Mouse (Mus musculus) thymus, postnatal 14 days (tissue): ENCODE measurements at regions not wholly inside any gene's neighbourhood (a gene's known extent, or its start where the extent isn't known, plus 50 kb on each side); places are given as distances from the start of the nearest gene placed in this dataset.
A peak's percentile ranks its signal among the peaks of the same experiment; 100 is the strongest.

Experiments
- DNase-seq: peaks from one replicate; pipeline ENCODE4 v3.0.0; 2021

DNA sequence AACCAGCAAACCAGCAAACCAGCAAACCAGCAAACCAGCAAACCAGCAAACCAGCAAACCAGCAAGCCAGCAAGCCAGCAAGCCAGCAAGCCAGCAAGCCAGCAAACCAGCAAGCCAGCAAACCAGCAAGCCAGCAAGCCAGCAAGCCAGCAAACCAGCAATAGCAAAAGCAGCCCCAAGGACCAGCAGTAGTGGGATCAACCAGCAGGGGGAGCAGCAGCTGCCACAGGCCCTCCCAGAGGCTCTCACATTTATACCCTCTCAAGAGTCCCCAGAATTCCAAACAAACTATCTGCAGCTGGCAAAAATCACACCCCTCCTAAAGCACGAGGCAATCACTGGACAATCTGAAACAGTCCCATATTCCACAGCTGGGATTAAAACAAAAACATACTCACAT, 341.6 kb upstream of the Hs6st1 start:
- DNase-seq = peak; percentile 85

DNA sequence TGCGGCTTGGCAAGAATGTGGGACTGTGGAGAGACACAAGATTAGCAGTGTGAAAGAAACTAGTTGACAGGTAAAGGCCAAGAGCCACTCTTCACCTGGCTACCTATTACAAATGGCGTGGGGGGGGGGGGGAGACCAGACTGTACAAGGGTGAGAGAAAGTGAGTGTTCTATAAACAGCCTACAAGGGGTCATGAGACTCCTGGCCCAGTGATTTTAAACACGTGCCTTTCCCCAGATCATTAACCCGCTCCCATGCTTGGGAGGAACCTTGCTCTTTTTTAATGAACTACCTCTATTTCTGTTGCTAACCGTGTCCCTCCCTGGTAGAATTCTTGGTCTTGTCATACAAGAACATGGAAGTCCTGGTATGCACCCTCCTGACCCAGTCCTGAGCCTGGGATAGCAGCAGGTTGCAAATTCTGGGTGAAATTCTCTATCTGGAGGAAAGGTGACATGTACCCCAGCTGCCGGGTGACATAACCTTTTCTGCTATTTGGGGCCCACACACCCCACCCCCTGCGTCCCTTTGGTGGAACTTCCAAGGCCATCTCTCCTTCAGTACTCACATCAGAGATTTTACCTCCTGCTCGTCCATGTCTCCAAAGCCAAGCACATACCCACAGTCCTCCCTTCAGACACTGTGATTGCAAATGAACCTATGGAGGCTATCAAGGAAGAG, 340.8 kb upstream of the Hs6st1 start:
- DNase-seq = no peak

DNA sequence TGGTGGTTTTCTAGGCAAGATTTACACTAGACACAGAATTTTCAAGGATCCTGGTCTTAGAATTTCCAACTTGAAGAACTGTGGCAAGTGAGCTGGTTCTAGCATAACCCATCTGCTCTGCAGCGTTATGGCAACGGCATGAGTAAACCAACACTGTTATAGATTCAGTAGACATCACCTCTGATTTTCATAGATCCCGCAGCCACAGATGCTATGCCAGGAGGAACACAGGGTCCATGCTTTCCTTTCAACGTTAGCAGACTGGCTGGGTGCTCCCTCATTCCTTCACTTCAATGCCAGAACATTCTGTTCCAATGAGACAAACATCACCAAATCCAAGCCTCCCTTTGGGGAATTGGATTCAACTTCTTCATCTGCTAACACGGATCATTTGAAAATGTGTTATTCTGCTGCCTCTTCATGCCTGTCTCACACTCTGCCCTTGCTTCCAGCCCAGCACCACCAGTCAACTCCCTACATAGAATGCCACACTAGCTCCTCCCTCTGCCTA, 338.4 kb upstream of the Hs6st1 start:
- DNase-seq = no peak

DNA sequence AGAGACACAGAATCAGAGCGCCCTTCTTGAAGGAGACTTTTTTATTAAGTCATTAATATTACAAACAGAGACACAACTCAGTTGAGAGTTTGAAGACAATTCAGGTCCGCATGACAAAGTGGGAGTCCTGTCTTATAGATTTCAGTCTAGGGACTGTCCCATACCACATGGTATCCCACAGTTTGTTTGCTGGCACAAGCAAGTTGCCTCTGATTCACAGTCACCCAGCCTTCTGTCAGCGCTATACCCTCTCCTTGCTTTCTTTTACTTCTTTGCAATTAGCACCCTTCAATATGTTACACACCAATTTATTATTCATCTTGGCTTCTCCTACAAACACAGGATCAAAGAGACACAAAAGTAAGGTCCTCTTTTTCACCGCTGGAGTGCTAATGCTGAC, 337.9 kb upstream of the Hs6st1 start:
- no peak for DNase-seq

DNA sequence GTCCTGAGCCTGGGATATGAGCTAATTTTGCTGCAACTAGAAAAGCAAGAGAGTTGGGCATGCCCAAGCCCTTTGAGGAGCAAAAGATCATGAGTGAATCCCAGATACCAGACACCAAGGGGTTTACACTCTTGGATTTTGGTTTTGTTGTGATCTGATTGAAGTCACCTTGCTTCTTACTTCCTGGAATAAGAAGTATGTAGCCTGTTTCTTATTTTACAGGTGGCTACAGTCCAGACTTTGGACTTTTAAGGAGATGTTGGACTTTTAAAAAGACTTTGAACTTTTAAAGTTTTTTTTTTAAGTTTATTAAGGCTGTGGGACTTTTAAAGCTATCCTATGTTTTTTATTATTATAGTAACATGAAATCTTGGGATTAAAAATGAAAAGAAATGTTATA, 332.0 kb upstream of the Hs6st1 start:
- DNase-seq = no peak

DNA sequence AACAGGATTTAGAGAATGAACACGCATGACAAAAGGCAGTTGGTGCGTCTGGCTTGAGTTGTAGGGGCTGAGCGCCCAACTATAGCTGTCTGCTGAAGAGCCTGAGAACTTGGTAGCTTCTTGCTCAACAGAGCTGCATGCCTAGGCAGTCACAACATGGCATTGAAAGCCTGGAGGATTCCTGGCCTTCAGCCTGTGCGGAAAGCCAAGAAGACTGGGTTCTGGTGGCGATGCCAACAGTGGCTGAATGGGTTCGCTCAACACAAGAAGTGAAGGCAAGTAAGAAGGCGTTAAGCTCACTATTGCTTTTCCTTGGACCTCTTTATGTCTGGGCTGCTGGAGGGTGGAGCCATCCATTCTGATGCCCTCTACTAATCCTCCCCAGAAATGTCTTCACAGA, 318.6 kb upstream of the Hs6st1 start:
- no peak for DNase-seq

DNA sequence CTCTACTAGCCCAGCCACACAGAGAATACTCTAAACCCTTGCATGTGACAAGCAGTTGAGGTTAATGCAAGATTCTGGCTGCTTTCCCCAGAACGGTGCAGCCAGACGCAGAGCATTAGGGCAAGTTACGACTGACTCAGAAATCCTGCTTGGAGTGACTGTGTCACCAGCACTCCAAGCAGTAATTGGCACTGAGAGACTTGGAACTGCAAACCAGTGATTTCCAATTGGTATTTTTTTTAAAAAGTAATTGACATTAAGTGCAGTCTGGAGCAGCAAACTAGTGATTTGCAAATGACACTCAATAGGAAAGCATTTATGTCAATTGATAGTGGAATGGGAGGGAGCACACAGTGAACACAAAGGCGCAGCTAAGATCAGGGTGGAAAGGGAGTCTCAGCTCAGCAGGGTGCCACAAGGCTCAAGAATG, 318.1 kb upstream of the Hs6st1 start:
- DNase-seq = no peak

DNA sequence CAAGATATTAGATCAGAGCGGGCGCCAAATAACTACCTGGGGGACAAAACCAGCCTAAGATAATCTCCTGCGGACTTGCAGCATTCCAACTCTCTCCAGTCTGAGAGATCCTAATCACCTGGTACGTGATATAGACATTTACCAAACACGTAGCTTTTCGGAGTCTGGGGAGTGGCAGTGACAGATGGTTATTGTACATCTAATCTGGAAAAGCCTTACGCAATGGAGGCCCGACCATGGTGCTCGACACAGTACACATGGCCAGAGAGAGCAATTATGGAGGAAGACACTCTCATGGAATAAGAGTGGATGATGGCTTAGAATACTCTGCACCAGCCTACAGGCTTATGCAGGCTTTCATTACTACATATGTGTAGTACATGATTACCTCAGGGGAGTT, 315.6 kb upstream of the Hs6st1 start:
- no peak for DNase-seq

DNA sequence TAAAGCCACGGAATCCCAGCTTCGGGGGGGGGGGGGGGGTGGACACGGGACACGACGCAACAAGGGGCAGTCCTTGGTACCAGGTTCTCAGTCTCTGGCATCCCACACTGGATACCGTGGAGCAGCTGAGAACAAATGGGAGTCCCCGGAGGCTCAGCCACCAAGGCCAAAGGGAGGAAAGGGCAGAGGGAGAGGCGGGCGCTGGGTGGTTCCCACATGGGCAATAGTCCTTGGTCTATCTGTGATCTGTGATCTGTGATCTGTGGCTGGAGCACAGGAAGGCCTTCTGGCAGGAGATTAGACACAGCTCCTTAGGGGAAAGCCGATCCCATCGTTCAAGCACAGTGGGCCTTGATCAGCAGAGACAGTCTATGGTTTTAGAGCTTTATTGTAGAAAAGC, 314.0 kb upstream of the Hs6st1 start:
- no peak for DNase-seq

DNA sequence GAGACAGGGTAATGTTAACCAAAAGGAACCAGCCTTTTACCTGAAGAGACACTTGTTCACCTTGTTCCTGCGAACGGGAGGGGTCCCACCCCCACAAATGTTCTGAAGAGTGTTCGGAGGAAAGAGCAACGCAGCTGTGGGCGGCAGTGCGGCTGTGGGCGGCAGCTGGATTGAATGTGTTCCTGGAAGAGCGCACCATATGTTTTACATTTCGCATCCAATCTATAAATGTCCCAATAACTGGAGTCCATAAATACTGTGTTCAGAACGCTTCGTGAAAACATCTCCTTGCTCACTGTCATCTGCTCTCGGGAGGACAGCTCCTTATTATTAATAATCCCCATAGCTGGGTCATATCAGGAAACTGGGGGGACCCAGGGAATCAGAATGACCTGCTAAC, 309.2 kb upstream of the Hs6st1 start:
- DNase-seq = no peak

DNA sequence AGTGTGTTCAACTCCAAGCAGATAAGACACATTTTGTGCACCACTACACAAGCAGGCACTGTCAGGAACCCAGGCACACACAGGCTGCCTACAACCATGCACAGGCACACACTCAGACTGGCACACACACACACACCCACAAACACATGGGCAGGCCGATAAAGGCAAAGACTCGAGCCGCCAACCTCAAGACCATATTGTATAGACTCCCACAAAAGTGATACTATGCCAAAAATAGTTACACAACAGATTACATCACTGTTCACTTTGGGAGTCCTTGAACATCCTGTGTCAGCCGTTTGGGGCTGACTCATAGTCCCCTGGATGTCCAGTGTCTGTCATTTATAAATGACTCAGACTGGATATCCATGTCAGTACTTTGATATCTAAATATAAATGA, 308.6 kb upstream of the Hs6st1 start:
- DNase-seq = no peak

DNA sequence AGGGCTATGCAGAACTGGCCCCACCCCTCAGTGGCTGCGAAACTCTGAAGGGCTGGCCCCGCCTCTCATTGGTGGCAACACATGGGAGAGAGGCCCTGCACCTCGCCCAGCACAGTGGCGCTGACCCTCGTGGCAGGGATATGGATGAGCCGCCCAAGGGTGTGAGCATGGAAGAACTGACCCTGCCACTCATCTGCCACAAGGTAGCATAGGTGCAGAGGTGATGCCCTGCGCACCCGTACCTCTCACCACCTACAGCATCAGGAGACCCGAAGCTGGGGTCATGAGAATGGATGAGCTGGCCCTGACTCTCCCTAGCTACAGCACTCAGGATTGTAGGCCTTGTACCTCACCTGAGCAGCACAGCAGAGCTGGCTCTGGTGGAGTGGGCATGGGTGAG, 305.1 kb upstream of the Hs6st1 start:
- no peak for DNase-seq

DNA sequence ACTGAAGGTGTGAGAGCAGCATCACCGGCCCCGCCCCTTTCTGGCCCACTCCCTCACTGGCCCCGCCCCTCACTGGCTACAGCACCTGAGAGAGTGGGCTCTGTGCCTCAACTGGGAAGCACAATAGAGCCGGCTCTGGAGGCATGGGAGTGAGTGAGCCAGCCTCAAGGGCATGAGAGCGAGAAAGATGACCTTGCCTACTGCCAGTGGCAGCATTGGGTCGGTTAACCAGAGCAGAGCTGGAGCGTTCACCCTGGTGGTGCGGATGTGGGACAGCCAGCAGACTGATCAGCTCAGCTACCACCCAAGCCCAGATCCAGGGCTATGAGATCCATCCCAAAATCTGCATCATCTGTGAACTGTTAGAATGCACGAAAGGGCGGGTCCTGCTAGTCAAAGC, 304.7 kb upstream of the Hs6st1 start:
- DNase-seq = no peak

DNA sequence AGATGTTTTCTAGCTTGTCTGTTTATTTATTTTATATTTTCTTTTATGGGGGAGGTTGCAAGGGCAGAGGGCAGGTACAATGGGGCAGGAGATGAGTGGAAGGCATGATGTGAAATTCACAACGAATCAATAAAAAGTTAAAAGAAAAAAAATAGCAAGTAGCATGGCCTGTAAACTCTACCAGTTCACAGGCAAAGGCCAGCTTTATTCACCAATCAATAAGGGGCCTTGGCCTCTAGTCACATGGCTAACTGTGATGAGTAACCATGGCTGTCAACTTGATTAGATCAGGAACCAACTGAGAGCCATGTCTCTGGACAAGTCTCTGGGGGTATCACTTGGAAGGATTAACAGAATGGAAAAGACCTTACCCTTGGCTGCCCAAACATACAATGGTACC, 304.1 kb upstream of the Hs6st1 start:
- DNase-seq = no peak

DNA sequence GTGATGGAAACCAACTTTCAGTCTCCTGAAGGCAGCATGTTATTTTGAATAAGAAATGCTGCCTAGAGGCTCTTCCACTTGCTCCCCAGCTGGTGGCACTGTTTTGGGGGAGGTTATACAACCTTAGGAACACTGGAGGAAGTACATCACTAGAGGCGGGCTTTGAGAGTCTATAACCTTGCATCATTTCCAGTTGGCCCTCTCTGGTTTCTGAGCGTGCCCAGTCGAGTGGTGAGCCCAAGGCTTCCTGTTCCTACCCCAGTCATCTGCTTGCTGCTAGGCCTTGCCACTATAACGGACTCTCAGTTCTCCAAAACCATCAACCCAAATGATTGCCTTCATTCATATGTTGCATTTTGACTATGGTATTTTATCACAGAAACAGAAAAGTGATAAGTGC, 302.5 kb upstream of the Hs6st1 start:
- no peak for DNase-seq

DNA sequence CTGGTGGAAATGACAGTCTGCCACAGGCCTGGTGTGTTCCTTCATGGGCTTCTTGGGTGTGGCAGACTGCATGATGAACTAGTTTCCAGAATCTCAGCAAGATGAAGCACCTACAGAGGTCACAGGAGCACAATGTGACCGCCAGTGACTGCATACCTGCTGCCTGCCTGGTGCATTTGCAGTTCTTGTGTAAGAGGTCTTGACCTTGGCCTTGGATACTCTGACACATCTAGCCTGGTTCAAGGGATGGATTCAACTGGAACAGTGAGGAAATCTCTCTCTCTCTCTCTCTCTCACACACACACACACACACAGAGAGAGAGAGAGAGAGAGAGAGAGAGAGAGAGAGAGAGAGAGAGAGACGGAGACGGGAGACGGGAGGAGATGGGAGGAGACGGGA, 301.9 kb upstream of the Hs6st1 start:
- no peak for DNase-seq

DNA sequence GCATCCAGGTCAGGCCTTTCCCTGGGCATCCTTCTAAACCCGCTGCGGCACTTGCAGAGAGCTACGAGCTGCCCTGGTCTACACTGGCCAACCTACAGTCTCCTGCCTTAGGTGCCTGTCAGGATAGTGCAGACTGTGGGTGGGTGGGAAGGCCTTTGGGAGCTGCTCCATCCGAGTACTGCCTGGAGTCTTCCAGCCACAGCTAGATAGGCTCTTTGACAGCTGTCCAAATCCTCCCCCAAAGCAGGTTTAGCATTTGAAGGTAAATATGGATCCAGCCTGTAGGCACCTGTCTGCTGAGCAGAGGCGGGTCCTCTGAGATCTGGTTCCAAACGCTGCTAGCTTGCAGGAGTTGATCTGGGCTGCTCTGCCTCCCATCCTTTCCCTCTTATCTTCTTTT, 295.6 kb upstream of the Hs6st1 start:
- no peak for DNase-seq

DNA sequence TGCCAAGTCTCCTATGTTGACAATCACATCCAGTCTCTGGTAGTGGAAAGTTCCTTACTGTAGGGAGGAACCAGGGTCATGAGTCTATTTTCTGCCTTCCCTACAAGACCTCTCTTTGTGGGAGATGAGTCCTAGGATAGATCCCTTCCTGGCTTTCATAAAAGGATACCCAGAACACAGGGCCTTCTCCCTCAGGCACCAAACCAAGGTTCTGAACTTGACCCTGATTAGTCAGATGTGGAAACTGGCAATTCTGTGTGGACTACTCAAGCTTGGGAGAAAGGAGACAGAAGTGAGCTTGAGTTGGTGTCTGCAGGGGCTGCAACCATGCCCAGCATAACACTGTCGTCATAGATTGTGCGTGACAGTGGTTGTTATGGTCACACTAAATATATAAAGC, 293.6 kb upstream of the Hs6st1 start:
- no peak for DNase-seq

DNA sequence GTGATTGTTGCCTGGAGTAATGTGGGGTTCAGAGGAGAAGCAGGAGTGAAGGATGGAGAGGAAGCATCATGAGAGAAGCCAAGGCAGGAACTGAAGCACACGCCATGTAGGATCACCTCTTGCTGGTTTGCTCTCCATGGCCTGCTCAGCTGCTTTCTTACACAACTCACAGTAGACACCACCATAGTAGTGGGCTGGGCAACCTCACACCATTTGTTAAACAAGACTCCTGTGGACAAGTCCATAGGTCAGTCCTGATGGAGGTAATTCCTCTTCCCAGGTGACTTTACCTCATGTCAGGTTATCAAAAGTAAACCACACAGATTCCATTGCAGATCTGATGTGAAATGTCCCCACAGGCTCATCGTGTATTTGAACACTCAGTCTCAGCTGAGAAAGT, 285.5 kb upstream of the Hs6st1 start:
- DNase-seq = no peak

DNA sequence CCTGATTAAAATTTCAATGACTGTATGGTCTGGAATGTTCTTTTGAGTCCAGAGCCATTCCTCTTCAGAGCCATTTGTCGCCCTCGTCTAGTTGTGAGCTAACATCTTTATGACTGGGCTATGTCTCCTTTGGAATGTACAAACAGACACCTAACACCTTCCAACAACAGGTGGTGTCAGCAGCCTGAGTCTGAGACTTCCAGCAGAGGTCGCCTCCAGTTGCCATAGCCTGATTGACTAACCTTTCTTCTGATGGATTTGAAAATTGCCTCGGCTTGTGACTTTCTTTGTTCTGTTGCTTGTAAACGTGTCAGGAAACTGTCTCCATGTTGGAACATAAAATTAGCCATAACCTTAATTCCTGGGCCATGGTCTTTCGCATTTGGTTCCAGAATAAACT, 284.8 kb upstream of the Hs6st1 start:
- DNase-seq = no peak

DNA sequence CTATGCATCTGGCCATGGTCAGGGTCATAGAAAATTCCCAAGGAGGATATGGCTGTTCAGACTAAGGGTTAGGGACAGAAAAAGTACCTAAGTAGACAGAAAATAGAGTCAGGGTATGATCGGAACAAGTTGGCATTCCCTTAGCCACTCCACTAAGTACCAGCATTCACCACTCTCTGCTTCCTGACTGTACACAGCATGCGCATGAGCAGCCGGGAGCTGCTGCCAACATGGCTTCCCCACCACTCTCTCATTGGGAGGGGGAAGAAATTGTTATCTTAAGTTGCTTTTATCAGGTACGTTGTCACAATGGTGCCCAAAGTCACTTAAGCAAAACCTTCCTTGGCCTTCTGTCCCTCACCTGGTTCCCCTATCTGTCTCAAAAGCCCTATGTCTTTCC, 282.0 kb upstream of the Hs6st1 start:
- DNase-seq = no peak

DNA sequence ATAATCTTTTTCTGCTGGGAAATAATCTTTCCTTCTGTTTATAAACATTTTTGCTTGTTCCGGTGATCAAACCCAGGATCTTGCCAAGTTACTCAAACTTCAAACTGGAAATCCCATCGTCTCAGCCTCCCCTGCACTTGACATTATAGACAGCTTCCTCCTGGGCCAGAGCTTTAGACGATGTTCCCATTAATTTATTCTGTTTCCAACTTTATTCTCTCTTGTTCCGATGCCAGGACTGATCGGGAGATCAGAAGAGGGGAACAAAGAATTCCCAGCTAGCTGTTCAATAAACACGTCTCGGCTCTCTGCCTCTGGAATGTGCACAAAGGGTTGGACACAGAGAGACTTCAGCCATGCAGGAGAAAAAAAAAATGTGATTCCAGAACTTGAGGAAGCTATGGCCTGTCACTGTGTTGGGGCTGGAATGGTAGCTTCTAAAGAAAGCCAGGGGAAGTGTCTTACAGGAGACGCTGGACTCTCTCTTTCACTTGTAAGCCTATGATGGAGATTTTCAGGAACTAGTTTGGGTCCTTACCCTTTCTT, 281.5 kb upstream of the Hs6st1 start:
- no peak for DNase-seq

DNA sequence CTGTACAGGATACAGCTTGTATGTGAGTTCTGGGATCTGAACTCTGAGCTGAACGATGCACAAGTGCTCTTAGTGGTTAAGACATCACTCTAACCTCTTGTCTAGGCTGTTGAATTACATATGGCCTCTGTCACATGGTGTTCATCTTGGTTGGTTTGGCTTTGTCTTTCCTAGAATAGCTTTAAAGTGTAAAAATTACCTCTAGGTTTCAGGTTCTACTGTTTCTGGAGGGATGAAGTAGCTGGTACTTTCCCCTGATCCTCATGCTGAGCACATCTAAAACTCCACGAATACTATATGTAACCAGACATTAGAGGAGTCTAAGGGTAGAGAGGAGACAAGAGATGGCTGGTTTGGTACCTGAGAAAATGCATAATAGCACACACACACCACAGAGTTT, 271.1 kb upstream of the Hs6st1 start:
- no peak for DNase-seq

DNA sequence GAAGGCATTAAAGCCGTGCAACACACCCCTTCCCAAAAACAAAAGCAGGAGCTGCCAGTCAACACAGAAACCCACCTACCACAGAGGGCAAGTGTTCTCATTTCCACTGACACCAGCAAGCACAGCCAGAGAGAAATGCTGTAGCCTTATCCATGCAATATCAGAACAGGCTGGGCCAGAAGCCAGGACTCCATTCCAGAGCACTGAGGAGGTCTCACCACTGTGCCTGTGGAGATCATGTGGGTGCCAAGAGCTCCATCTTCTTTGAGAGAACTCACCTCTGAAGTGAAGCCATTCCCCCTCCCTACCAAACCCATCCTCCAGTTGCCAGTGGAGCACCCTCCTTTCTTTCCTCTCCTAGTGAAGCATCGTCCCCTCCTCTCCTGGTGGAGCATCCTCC, 270.7 kb upstream of the Hs6st1 start:
- no peak for DNase-seq

DNA sequence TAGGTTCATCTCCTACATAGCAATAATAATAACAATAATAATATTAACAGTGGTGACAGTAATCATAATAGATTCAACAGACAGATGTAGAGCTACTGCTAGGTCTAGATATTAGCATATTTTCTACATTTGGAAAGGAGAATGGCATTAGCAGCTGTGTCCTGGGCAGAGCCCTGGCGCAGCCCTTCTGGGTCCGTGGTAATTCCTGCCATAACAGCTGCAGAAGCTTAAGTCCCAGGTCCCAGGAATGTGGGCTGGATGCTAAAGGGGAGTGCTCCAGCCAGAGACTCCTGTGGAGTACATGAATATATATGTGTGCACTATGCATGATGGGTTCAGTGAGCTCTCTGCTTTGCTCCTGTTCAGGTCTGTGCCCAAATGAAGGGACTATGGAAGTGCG, 262.7 kb upstream of the Hs6st1 start:
- no peak for DNase-seq
